Comparison of ENCODE assay signal across 8 mouse cellular contexts in genomic region chr13:110039779-110040498, GRCm38 (mm10).
DNase-seq lines count a peak whose midpoint lies in the region; ATAC-seq and TF ChIP-seq lines count a peak whose summit lies in the region.
"Had no signal": no experiment of that assay in that cellular context is flagged by ENCODE, and none has a peak within 500 bp of the region (broad histone marks: within the 10 kb centered on the region; RNA-seq: fewer than 3 reads in every experiment).

No protein-coding gene starts in this region.

- no peak overlapping the region for H3K9ac ChIP-seq in kidney, embryonic 16.5 days (replicated peaks; ENCODE audit: low read length)
- H3K9ac ChIP-seq in forebrain, postnatal 0 days: no peak overlapping the region
- H3K9ac ChIP-seq: limb, embryonic 12.5 days had no signal

- H3K4me2 ChIP-seq in kidney, embryonic 16.5 days (replicated peaks; ENCODE audit: low read depth, low read length): no peak overlapping the region
- no peak overlapping the region for H3K4me2 ChIP-seq in forebrain, postnatal 0 days (ENCODE audit: low read depth)
- H3K4me2 ChIP-seq: limb, embryonic 12.5 days had no signal

- H3K27ac ChIP-seq in kidney, embryonic 16.5 days (ENCODE audit: low read length): no peak overlapping the region
- no peak overlapping the region for H3K27ac ChIP-seq in forebrain, postnatal 0 days (ENCODE audit: low read depth, low read length)
- H3K27ac ChIP-seq: limb, embryonic 12.5 days had no signal

- ATAC-seq in kidney, embryonic 16.5 days (ENCODE audit: low FRiP score, low TSS enrichment): no peak
- peak; percentile 52 for ATAC-seq in activated CD4-positive, CD25-positive, alpha-beta regulatory T cell, adult 4 months
- peak; percentile 53; the same call in 1 of the 2 replicates for ATAC-seq in forebrain, postnatal 0 days

- no peak overlapping the region for H3K4me3 ChIP-seq in kidney, embryonic 16.5 days (ENCODE audit: low read length)
- no peak overlapping the region for H3K4me3 ChIP-seq in forebrain, postnatal 0 days (ENCODE audit: low read depth, low read length)
- H3K4me3 ChIP-seq: limb, embryonic 12.5 days had no signal

- TF ChIP-seq CTCF in forebrain, postnatal 0 days (IDR thresholded peaks at IDR 0.05; ENCODE audit: low read depth): peak; percentile 77

- no peaks in the 10 kb centered on the region for H3K36me3 ChIP-seq in kidney, embryonic 16.5 days (ENCODE audit: insufficient read depth, low read length)
- H3K36me3 ChIP-seq in forebrain, postnatal 0 days (ENCODE audit: insufficient read depth): no peaks in the 10 kb centered on the region
- H3K36me3 ChIP-seq: limb, embryonic 12.5 days had no signal

- 89% methylated on average over 3 of the region's 3 CpGs for WGBS in kidney, embryonic 16.5 days
- 73% methylated on average over 3 of the region's 3 CpGs for WGBS in forebrain, postnatal 0 days

- DNase-seq in kidney, adult 9 months: peak; percentile 22
- DNase-seq in ES-CJ7 (ENCODE audit: low read depth, low spot score): peak; percentile 65
- DNase-seq in forebrain, postnatal 0 days: peak; percentile 75
- peak; percentile 23 for DNase-seq in lung, postnatal 14 days
- DNase-seq in right cerebral cortex, postnatal 4 days: peak; percentile 45

- no peaks in the 10 kb centered on the region for H3K4me1 ChIP-seq in kidney, embryonic 16.5 days (ENCODE audit: insufficient read depth, low read length)
- H3K4me1 ChIP-seq in forebrain, postnatal 0 days (ENCODE audit: insufficient read depth): no peaks in the 10 kb centered on the region
- H3K4me1 ChIP-seq: limb, embryonic 12.5 days had no signal

- no peaks in the 10 kb centered on the region for H3K27me3 ChIP-seq in kidney, embryonic 16.5 days (ENCODE audit: insufficient read depth, low read length)
- no peaks in the 10 kb centered on the region for H3K27me3 ChIP-seq in forebrain, postnatal 0 days (ENCODE audit: insufficient read depth, low read length)
- H3K27me3 ChIP-seq: limb, embryonic 12.5 days had no signal

- H3K9me3 ChIP-seq in kidney, embryonic 16.5 days (ENCODE audit: low read length): no peaks in the 10 kb centered on the region
- no peaks in the 10 kb centered on the region for H3K9me3 ChIP-seq in forebrain, postnatal 0 days (ENCODE audit: low read length)
- H3K9me3 ChIP-seq: limb, embryonic 12.5 days had no signal

Comparison
In these comparisons a context has a peak if more than half of its experiments do, and no peak if none do; other contexts are left out.
1. DNase-seq: peak in every context shown above with its lines; median percentile 75 in forebrain, postnatal 0 days; 65 in ES-CJ7; 45 in right cerebral cortex, postnatal 4 days; 23 in lung, postnatal 14 days; 22 in kidney, adult 9 months.